Mouse (Mus musculus) stomach, embryonic 16.5 days (tissue): ENCODE data around the gene Tmem222. TPM values are rescaled to one million over a fixed set of nuclear protein-coding genes. Genes with fewer than 3 reads are reported as not detected.

Source experiments
- ATAC-seq: fragments of 200-750 bp; cut with Nextera tagmentation; 2 replicates; pipeline ENCODE4 v1.8.0; 2017; ENCODE audit warnings: moderate number of reproducible peaks, moderate TSS enrichment; ENCODE audit not compliant: insufficient read depth, low FRiP score
- H3K27ac ChIP-seq: fragments of 300-500 bp; sonication (generic); 2 replicates; pipeline ENCODE4 v1.5.1; 2014; ENCODE audit warnings: low read length
- H3K27me3 ChIP-seq: fragments of 300-500 bp; sonication (generic); 2 replicates; pipeline ENCODE4 v1.6.1; 2014; ENCODE audit warnings: low read length, control low read depth, mixed read lengths; ENCODE audit not compliant: control insufficient read depth, insufficient read depth
- H3K36me3 ChIP-seq: fragments of 300-500 bp; sonication (generic); 2 replicates; pipeline ENCODE4 v1.6.1; 2014; ENCODE audit warnings: low read length; ENCODE audit not compliant: control insufficient read depth, insufficient read depth
- H3K4me1 ChIP-seq: fragments of 300-500 bp; sonication (generic); 2 replicates; pipeline ENCODE4 v1.6.1; 2014; ENCODE audit warnings: low read length, control low read depth, mixed read lengths; ENCODE audit not compliant: control insufficient read depth, insufficient read depth
- H3K4me2 ChIP-seq: fragments of 300-500 bp; sonication (generic); 2 replicates; pipeline ENCODE4 v1.6.1; 2014; ENCODE audit warnings: low read depth, low read length, mixed read lengths
- H3K4me3 ChIP-seq: fragments of 300-500 bp; sonication (generic); replicated peaks from 2 replicates; pipeline ENCODE4 v1.5.1; 2014; ENCODE audit warnings: mild to moderate bottlenecking, low read length
- H3K9ac ChIP-seq: fragments of 300-500 bp; sonication (generic); 2 replicates; pipeline ENCODE4 v1.6.1; 2014; ENCODE audit warnings: low read length
- H3K9me3 ChIP-seq: fragments of 300-500 bp; sonication (generic); replicated peaks from 2 replicates; pipeline ENCODE4 v1.6.1; 2016; ENCODE audit warnings: low read length, control low read depth; ENCODE audit not compliant: control insufficient read depth
- WGBS: fragments of 180-500 bp; shearing (Covaris S2); extraction: QIAGEN DNeasy Blood & Tissue Kit; methylation state at CpG from one replicate; pipeline ENCODE4 v1.1.7; 2014; 5-methylcytosine and 5-hydroxymethylcytosine counted together
- polyA plus RNA-seq: library from polyadenylated mRNA; unstranded; fragments of >200 nt; fragmentation: Nextera tagmentation; extraction: Ambion mirVana; gene quantifications from 2 replicates; pipeline ENCODE4 v1.2.1, GENCODE M21; 2015

The Tmem222 gene
- polyA plus RNA-seq, 1 experiment from 2014 or later = 71.3 TPM

- 19% methylated on average over 6 of the region's 6 CpGs for WGBS
- Histone ChIP-seq H3K9ac (peak overlapping the region; percentile 87), H3K27ac (peak overlapping the region; percentile 91), H3K4me2 (peak overlapping the region; percentile 77), H3K36me3 (no peaks in the 10 kb centered on the region), H3K27me3 (no peaks in the 10 kb centered on the region), H3K4me3 (peak overlapping the region; percentile 72), H3K4me1 (peaks cover 30% of the 10 kb centered on the region), H3K9me3 (no peaks in the 10 kb centered on the region)
- no peak for ATAC-seq
Measured at GRCm38 (mm10) chr4:133278067-133278466, 475 bp upstream of the Tmem222 start.

DNA sequence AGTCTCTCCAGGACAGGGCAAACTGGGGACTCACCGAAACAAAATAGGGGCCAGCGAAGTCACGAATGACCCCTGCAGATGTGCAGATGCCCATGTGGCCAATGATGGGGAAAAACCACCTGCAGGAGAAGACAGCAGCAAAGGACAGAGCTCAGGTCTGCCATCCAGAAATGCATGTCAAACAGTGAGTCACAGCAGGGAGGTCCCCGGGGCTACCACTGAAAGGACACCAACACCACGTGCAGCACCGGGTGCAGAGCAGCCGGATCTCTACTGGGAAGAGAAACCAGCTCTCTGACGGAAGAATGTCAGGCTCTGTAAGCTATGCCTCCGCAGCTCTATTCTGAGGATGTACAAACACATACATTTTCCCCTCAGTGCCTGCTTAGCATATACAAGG is 6.7 kb downstream of the Tmem222 start:
- Histone ChIP-seq H3K27ac (no peak overlapping the region), H3K9me3 (no peaks in the 10 kb centered on the region), H3K36me3 (peaks cover 21% of the 10 kb centered on the region; the same call in 1 of the 2 replicates), H3K4me2 (no peak overlapping the region), H3K4me1 (0 out of 2 replicates have a peak, but pooled peaks cover under 1% of the 10 kb centered on the region), H3K9ac (no peak overlapping the region), H3K4me3 (no peak overlapping the region), H3K27me3 (no peaks in the 10 kb centered on the region)
- WGBS = 81% methylated on average over 9 of the region's 9 CpGs
- ATAC-seq = no peak

GRCm38 (mm10) chr4:133269596-133269995 is 8.0 kb downstream of the Tmem222 start:
- Histone ChIP-seq H3K4me1 (no peaks in the 10 kb centered on the region), H3K27ac (no peak overlapping the region), H3K4me2 (no peak overlapping the region), H3K27me3 (no peaks in the 10 kb centered on the region), H3K36me3 (peaks cover 30% of the 10 kb centered on the region), H3K9ac (no peak overlapping the region), H3K9me3 (no peaks in the 10 kb centered on the region), H3K4me3 (no peak overlapping the region)
- no peak for ATAC-seq
- 84% methylated on average over 3 of the region's 3 CpGs for WGBS

- Histone ChIP-seq H3K9me3 (no peaks in the 10 kb centered on the region), H3K4me2 (no peak overlapping the region), H3K27me3 (no peaks in the 10 kb centered on the region), H3K36me3 (peaks cover 31% of the 10 kb centered on the region), H3K9ac (no peak overlapping the region), H3K27ac (no peak overlapping the region), H3K4me1 (no peaks in the 10 kb centered on the region), H3K4me3 (no peak overlapping the region)
- ATAC-seq = no peak
- WGBS = 92% methylated on average over 3 of the region's 3 CpGs
Measured at GRCm38 (mm10) chr4:133268931-133269330, 8.7 kb downstream of the Tmem222 start.

- no peaks in the 10 kb centered on the region for H3K9me3 ChIP-seq
- H3K36me3 ChIP-seq = peaks cover 31% of the 10 kb centered on the region
- no peak overlapping the region for H3K4me2 ChIP-seq
- WGBS = 89% methylated on average over 12 of the region's 12 CpGs
- no peaks in the 10 kb centered on the region for H3K27me3 ChIP-seq
- no peaks in the 10 kb centered on the region for H3K4me1 ChIP-seq
- H3K9ac ChIP-seq = no peak overlapping the region
- H3K27ac ChIP-seq = no peak overlapping the region
- H3K4me3 ChIP-seq = no peak overlapping the region
- ATAC-seq = no peak
Measured at GRCm38 (mm10) chr4:133266248-133266880, 11.2 kb downstream of the Tmem222 start.

GRCm38 (mm10) chr4:133265759-133266158 is 11.8 kb downstream of the Tmem222 start:
- H3K9ac ChIP-seq = no peak overlapping the region
- H3K4me1 ChIP-seq = no peaks in the 10 kb centered on the region
- H3K4me2 ChIP-seq = no peak overlapping the region
- no peaks in the 10 kb centered on the region for H3K27me3 ChIP-seq
- H3K36me3 ChIP-seq = peaks cover 31% of the 10 kb centered on the region
- H3K4me3 ChIP-seq = no peak overlapping the region
- H3K9me3 ChIP-seq = no peaks in the 10 kb centered on the region
- no peak overlapping the region for H3K27ac ChIP-seq
- WGBS = 74% methylated on average over 4 of the region's 4 CpGs
- no peak for ATAC-seq

DNA sequence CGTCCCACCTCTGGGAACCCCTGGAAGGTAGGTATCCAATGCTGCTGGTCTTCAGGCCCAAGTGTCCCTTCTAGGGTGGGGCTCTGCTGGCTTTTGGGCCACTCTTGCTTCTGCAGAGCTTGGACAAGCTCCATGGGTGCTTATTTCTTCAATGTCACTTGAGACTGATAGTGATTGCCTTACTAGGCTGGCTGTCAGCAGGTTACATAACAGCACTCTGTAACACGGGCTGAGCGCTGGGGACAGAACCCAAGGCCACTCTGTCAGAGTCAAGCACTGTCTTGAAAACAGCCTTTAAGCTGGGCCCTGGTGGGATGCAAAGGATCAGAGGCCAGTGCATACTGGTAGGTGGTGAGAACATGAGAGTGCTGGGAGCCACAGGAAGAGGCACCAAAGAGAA is 12.3 kb downstream of the Tmem222 start:
- no peaks in the 10 kb centered on the region for H3K27me3 ChIP-seq
- H3K36me3 ChIP-seq = peaks cover 31% of the 10 kb centered on the region
- H3K4me3 ChIP-seq = no peak overlapping the region
- no peak for ATAC-seq
- no peak overlapping the region for H3K4me2 ChIP-seq
- no peaks in the 10 kb centered on the region for H3K4me1 ChIP-seq
- 88% methylated on average over 3 of the region's 3 CpGs for WGBS
- no peak overlapping the region for H3K27ac ChIP-seq
- H3K9ac ChIP-seq = no peak overlapping the region
- H3K9me3 ChIP-seq = no peaks in the 10 kb centered on the region

- WGBS = 94% methylated on average over 2 of the region's 2 CpGs
- Histone ChIP-seq H3K27ac (no peak overlapping the region), H3K27me3 (no peaks in the 10 kb centered on the region), H3K4me2 (no peak overlapping the region), H3K4me3 (no peak overlapping the region), H3K4me1 (no peaks in the 10 kb centered on the region), H3K9me3 (no peaks in the 10 kb centered on the region), H3K36me3 (peaks cover 29% of the 10 kb centered on the region), H3K9ac (no peak overlapping the region)
- no peak for ATAC-seq
Measured at GRCm38 (mm10) chr4:133264559-133264958, 13.0 kb downstream of the Tmem222 start.

- no peak overlapping the region for H3K4me2 ChIP-seq
- no peak overlapping the region for H3K27ac ChIP-seq
- no peak for ATAC-seq
- 88% methylated on average over 5 of the region's 5 CpGs for WGBS
- H3K4me1 ChIP-seq = no peaks in the 10 kb centered on the region
- no peaks in the 10 kb centered on the region for H3K9me3 ChIP-seq
- no peak overlapping the region for H3K9ac ChIP-seq
- H3K27me3 ChIP-seq = no peaks in the 10 kb centered on the region
- no peak overlapping the region for H3K4me3 ChIP-seq
- H3K36me3 ChIP-seq = peaks cover 25% of the 10 kb centered on the region
Measured at GRCm38 (mm10) chr4:133263756-133264155, 13.8 kb downstream of the Tmem222 start.
